Mouse (Mus musculus) heart, adult 8-10 months (tissue): ENCODE results near the gene Schip1. TPM values are rescaled to one million over a fixed set of nuclear protein-coding genes. Genes with fewer than 3 reads are reported as not detected.

Experiments used
- DNase-seq: peaks from one replicate; pipeline ENCODE4 v3.0.0; 2022; ENCODE audit warnings: low spot score
- total RNA-seq, 4 experiments: library from RNA; stranded (reverse); gene quantifications; 2 replicates each; pipeline ENCODE4 v1.2.4; 2022

Gene Schip1
- total RNA-seq, 4 experiments from 2014 or later: 148 to 166 (median 160) TPM

GRCm38 (mm10) chr3:68126284-68126856, 61.8 kb downstream of the Schip1 start:
- no peak for DNase-seq

GRCm38 (mm10) chr3:68130386-68130785, 65.8 kb downstream of the Schip1 start:
- no peak for DNase-seq

- DNase-seq: no peak
Measured at GRCm38 (mm10) chr3:68138833-68139627, 74.4 kb downstream of the Schip1 start.

GRCm38 (mm10) chr3:68150688-68151087, 86.1 kb downstream of the Schip1 start:
- no peak for DNase-seq

- DNase-seq: no peak
Measured at GRCm38 (mm10) chr3:68160175-68160574, 95.6 kb downstream of the Schip1 start.

GRCm38 (mm10) chr3:68160760-68161159, 96.2 kb downstream of the Schip1 start:
- no peak for DNase-seq

- no peak for DNase-seq
Measured at GRCm38 (mm10) chr3:68178248-68178647, 113.6 kb downstream of the Schip1 start.

- no peak for DNase-seq
Measured at GRCm38 (mm10) chr3:68187471-68187870, 122.9 kb downstream of the Schip1 start.

- DNase-seq: no peak
Measured at GRCm38 (mm10) chr3:68189100-68189499, 124.5 kb downstream of the Schip1 start.

GRCm38 (mm10) chr3:68196933-68197332, 132.3 kb downstream of the Schip1 start:
- no peak for DNase-seq

- no peak for DNase-seq
Measured at GRCm38 (mm10) chr3:68201214-68201613, 136.6 kb downstream of the Schip1 start.

- DNase-seq: no peak
Measured at GRCm38 (mm10) chr3:68202162-68202902, 137.7 kb downstream of the Schip1 start.

GRCm38 (mm10) chr3:68203934-68204467, 139.4 kb downstream of the Schip1 start:
- DNase-seq: no peak

GRCm38 (mm10) chr3:68210422-68210821, 145.8 kb downstream of the Schip1 start:
- no peak for DNase-seq

GRCm38 (mm10) chr3:68221452-68221851, 156.8 kb downstream of the Schip1 start:
- no peak for DNase-seq

- no peak for DNase-seq
Measured at GRCm38 (mm10) chr3:68239887-68240286, 175.3 kb downstream of the Schip1 start.

GRCm38 (mm10) chr3:68243239-68243638, 178.6 kb downstream of the Schip1 start:
- DNase-seq: no peak

GRCm38 (mm10) chr3:68246154-68246553, 181.6 kb downstream of the Schip1 start:
- no peak for DNase-seq

- DNase-seq: no peak
Measured at GRCm38 (mm10) chr3:68250589-68250988, 186.0 kb downstream of the Schip1 start.

- no peak for DNase-seq
Measured at GRCm38 (mm10) chr3:68252335-68252734, 187.7 kb downstream of the Schip1 start.

- DNase-seq: no peak
Measured at GRCm38 (mm10) chr3:68262304-68262703, 197.7 kb downstream of the Schip1 start.

GRCm38 (mm10) chr3:68267905-68268304, 203.3 kb downstream of the Schip1 start:
- no peak for DNase-seq
